Mouse (Mus musculus) adrenal gland, postnatal 4 days (tissue): ENCODE data around the gene Arhgap24. TPM values are rescaled to one million over a fixed set of nuclear protein-coding genes. Genes with fewer than 3 reads are reported as not detected.
A peak's percentile ranks its signal among the peaks of the same experiment; 100 is the strongest.
"Not testable (repeated sequence)": the region's sequence is repeated elsewhere in the genome, so short reads cannot be mapped to it uniquely, and the experiment has no call there.

Experiments
- DNase-seq, 2 experiments: peaks; one replicate each; pipeline ENCODE4 v3.0.0; 2021 to 2022; ENCODE audit warnings: low spot score in 2 of 2, mixed read lengths in 2 of 2
- total RNA-seq, 2 experiments: library from RNA; stranded (reverse); gene quantifications; 2 replicates each; pipeline ENCODE4 v1.2.3; 2021

Gene Arhgap24
- total RNA-seq, 2 experiments from 2014 or later: 19.0 to 38.6 TPM

- no peak for DNase-seq
Measured at GRCm38 (mm10) chr5:102868196-102868595, 387.0 kb downstream of the Arhgap24 start.

- DNase-seq: not testable (repeated sequence)
Measured at GRCm38 (mm10) chr5:102872996-102873395, 391.8 kb downstream of the Arhgap24 start.

GRCm38 (mm10) chr5:102874605-102875298 lies 393.6 kb downstream of the Arhgap24 start:
- peak in 1 of 2 experiments; percentile 11 for DNase-seq

- DNase-seq: no peak
Measured at GRCm38 (mm10) chr5:102875628-102876027, 394.4 kb downstream of the Arhgap24 start.

- DNase-seq: no peak
Measured at GRCm38 (mm10) chr5:102888482-102889162, 407.4 kb downstream of the Arhgap24 start.

GRCm38 (mm10) chr5:102889163-102889488 lies 407.9 kb downstream of the Arhgap24 start:
- no peak for DNase-seq

- no peak for DNase-seq
Measured at GRCm38 (mm10) chr5:102892226-102892625, 411.0 kb downstream of the Arhgap24 start.

GRCm38 (mm10) chr5:102898301-102898700 lies 417.1 kb downstream of the Arhgap24 start:
- no peak for DNase-seq

GRCm38 (mm10) chr5:102899680-102900215 lies 418.6 kb downstream of the Arhgap24 start:
- DNase-seq: no peak

- DNase-seq: no peak
Measured at GRCm38 (mm10) chr5:102901176-102901575, 420.0 kb downstream of the Arhgap24 start.

GRCm38 (mm10) chr5:102903487-102903886 lies 422.3 kb downstream of the Arhgap24 start:
- no peak for DNase-seq

GRCm38 (mm10) chr5:102904066-102904465 lies 422.9 kb downstream of the Arhgap24 start:
- no peak for DNase-seq

GRCm38 (mm10) chr5:102905441-102906211 lies 424.4 kb downstream of the Arhgap24 start:
- DNase-seq: no peak

- DNase-seq: no peak
Measured at GRCm38 (mm10) chr5:102920199-102920598, 439.0 kb downstream of the Arhgap24 start.

- no peak for DNase-seq
Measured at GRCm38 (mm10) chr5:102926786-102927185, 445.6 kb downstream of the Arhgap24 start.

GRCm38 (mm10) chr5:102930161-102930560 lies 449.0 kb downstream of the Arhgap24 start:
- no peak for DNase-seq

- DNase-seq: not testable (repeated sequence)
Measured at GRCm38 (mm10) chr5:102943864-102944630, 462.9 kb downstream of the Arhgap24 start.

GRCm38 (mm10) chr5:102946625-102947024 lies 465.4 kb downstream of the Arhgap24 start:
- DNase-seq: no peak

- DNase-seq: no peak
Measured at GRCm38 (mm10) chr5:102947061-102947711, 466.0 kb downstream of the Arhgap24 start.
